Mouse (Mus musculus) heart, embryonic 13.5 days (tissue): Measurements from ENCODE around the gene Pdyn. TPM values are rescaled to one million over a fixed set of nuclear protein-coding genes. Genes with fewer than 3 reads are reported as not detected.

ENCODE experiments used
- ATAC-seq: fragments of 200-750 bp; cut with Nextera tagmentation; 2 replicates; pipeline ENCODE4 v1.8.0; 2017; ENCODE audit warnings: moderate TSS enrichment; ENCODE audit not compliant: insufficient number of reproducible peaks, low FRiP score, low TSS enrichment; ENCODE audit errors: extremely low read depth
- H3K27ac ChIP-seq: fragments of 300-500 bp; sonication (generic); replicated peaks from 2 replicates; pipeline ENCODE4 v1.5.1; 2015; ENCODE audit warnings: moderate library complexity, mild to moderate bottlenecking, inconsistent platforms
- H3K27me3 ChIP-seq: fragments of 300-500 bp; sonication (generic); replicated peaks from 2 replicates; pipeline ENCODE4 v1.6.1; 2015; ENCODE audit warnings: mild to moderate bottlenecking, inconsistent platforms
- H3K36me3 ChIP-seq: fragments of 300-500 bp; sonication (generic); 2 replicates; pipeline ENCODE4 v1.6.1; 2015; ENCODE audit warnings: mild to moderate bottlenecking, inconsistent platforms
- H3K4me1 ChIP-seq: fragments of 300-500 bp; sonication (generic); 2 replicates; pipeline ENCODE4 v1.6.1; 2015; ENCODE audit warnings: inconsistent platforms
- H3K4me2 ChIP-seq: fragments of 300-500 bp; sonication (generic); 2 replicates; pipeline ENCODE4 v1.6.1; 2015; ENCODE audit warnings: inconsistent platforms, mild to moderate bottlenecking, moderate library complexity
- H3K4me3 ChIP-seq: fragments of 300-500 bp; sonication (generic); 2 replicates; pipeline ENCODE4 v1.5.1; 2015; ENCODE audit warnings: moderate library complexity, mild to moderate bottlenecking, inconsistent platforms
- H3K9ac ChIP-seq: fragments of 300-500 bp; sonication (generic); 2 replicates; pipeline ENCODE4 v1.6.1; 2015; ENCODE audit warnings: inconsistent platforms, mild to moderate bottlenecking, moderate library complexity
- H3K9me3 ChIP-seq: fragments of 300-500 bp; sonication (generic); 2 replicates; pipeline ENCODE4 v1.6.1; 2016; ENCODE audit warnings: inconsistent platforms
- WGBS: fragments of 180-500 bp; shearing (Covaris S2); methylation state at CpG from one replicate; pipeline ENCODE4 v1.1.7; 2015; ENCODE audit warnings: mixed read lengths; 5-methylcytosine and 5-hydroxymethylcytosine counted together
- polyA plus RNA-seq: library from polyadenylated mRNA; unstranded; fragments of >200 nt; fragmentation: Nextera tagmentation; extraction: Ambion mirVana; gene quantifications from 2 replicates; pipeline ENCODE4 v1.2.1, GENCODE M21; 2015

Gene Pdyn
- polyA plus RNA-seq, 1 experiment from 2014 or later = not detected

DNA sequence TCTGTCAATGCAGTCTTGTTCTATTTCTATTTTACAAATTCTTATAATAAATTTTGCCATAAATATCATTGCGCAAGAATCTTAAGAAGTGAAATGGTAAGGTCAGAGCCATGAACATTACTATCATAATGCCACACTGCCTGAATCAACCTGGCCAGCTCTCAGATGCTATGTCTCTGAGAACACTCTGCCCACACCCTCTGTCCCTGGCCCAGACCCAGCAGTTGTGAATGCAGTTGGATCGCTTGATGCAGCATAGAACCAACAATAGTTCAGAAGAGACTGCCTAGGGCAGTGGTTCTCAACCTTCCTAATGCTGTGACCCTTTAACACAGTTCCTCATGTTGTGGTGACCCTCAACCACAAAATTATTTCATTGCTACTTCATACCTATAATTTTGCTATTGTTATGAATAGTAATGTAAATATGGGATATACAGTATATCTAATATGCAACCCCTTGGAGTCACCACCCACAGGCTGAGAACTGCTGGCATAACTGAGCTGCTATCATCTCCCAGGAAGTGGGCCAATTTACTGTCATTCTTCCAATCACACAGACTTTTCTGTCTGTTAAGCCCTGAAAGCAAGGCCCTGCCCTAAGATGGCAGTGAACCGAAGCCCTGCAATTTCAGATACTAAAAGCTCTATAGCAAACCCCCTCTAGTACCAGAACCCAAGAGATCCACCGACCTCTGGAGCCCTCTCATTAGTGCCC lies 45.3 kb downstream of the Pdyn start:
- H3K4me3 ChIP-seq = no peak overlapping the region
- H3K36me3 ChIP-seq = no peaks in the 10 kb centered on the region
- WGBS = 75% methylated on average over 4 of the region's 4 CpGs
- H3K9me3 ChIP-seq = no peaks in the 10 kb centered on the region
- 0 out of 2 replicates have a peak, but pooled peaks cover 4% of the 10 kb centered on the region for H3K4me1 ChIP-seq
- no peak for ATAC-seq
- H3K9ac ChIP-seq = no peak overlapping the region
- no peak overlapping the region for H3K4me2 ChIP-seq
- H3K27me3 ChIP-seq = no peaks in the 10 kb centered on the region
- H3K27ac ChIP-seq = no peak overlapping the region

DNA sequence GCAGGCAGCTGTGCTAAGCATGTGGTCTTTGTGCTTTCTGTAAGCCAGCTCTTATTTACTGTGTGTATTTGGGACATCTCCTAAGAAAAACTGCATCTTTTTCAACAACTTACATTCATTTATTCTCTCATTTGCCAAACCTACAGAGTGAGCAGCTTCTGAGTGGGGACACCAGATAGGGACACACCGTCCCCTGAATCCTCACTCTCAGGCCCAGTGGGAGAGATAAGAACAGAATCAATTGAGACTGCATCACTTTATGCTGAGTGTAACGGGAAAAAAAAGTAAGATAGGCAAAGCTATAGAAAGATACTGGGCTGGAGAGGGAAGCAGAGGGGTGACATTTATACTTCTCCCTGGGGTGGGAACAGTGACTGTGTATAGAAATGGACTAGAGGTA lies 46.0 kb downstream of the Pdyn start:
- Histone ChIP-seq H3K36me3 (no peaks in the 10 kb centered on the region), H3K4me2 (no peak overlapping the region), H3K27me3 (no peaks in the 10 kb centered on the region), H3K4me3 (no peak overlapping the region), H3K9me3 (no peaks in the 10 kb centered on the region), H3K4me1 (0 out of 2 replicates have a peak, but pooled peaks cover 4% of the 10 kb centered on the region), H3K9ac (no peak overlapping the region), H3K27ac (no peak overlapping the region)
- no peak for ATAC-seq
- WGBS = 51% methylated on average over 2 of the region's 2 CpGs

DNA sequence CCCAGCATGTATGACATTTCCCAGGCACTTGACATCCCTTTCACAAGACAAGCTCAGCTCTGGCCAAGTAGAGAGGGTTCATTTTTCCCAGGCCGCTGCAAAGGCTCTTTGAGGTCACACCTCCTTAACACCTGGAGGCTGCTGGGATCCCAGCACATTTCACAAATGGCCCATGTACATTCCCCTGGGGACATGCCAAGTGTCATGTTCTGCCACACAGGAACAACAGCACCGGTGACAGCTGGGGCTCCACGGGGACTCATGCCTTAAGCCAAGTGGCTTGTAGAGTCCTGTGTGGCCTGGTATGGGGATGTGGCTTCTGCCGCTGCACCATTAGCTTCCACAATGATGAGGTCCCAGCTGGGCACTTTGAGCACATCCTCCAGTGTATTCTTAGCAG lies 47.0 kb downstream of the Pdyn start:
- H3K27me3 ChIP-seq = no peaks in the 10 kb centered on the region
- no peaks in the 10 kb centered on the region for H3K36me3 ChIP-seq
- no peak overlapping the region for H3K4me3 ChIP-seq
- H3K9me3 ChIP-seq = no peaks in the 10 kb centered on the region
- no peak overlapping the region for H3K4me2 ChIP-seq
- no peak overlapping the region for H3K27ac ChIP-seq
- 35% methylated on average over 4 of the region's 4 CpGs for WGBS
- H3K4me1 ChIP-seq = 0 out of 2 replicates have a peak, but pooled peaks cover 4% of the 10 kb centered on the region
- no peak for ATAC-seq
- H3K9ac ChIP-seq = no peak overlapping the region

Other genes with a start within 250 kb of the Pdyn start
- gene F830045P16Rik, start 163.2 kb downstream of the Pdyn start, polyA plus RNA-seq = not detected in 2 replicates
- 14.4 and 17.6 TPM in 2 replicates for gene Sirpa, start 107.0 kb downstream of the Pdyn start, polyA plus RNA-seq
- gene Stk35, start 100.7 kb upstream of the Pdyn start, polyA plus RNA-seq = 6.1 and 6.2 TPM in 2 replicates